Mouse (Mus musculus) naive thymus-derived CD4-positive, alpha-beta T cell, adult 2 months (primary cell): Measurements from ENCODE around the gene Mdh1.
A peak's percentile ranks its signal among the peaks of the same experiment; 100 is the strongest.

Source experiments
- DNase-seq: peaks from one replicate; pipeline ENCODE4 v3.0.0-alpha.2; 2011; ENCODE audit warnings: low read depth

The Mdh1 gene

GRCm38 (mm10) chr11:21571700-21572381, at the start of gene Mdh1, which contains the start of gene Wdpcp:
TSS of gene Mdh1 (minus strand) at chr11:21572367.
TSS of gene Wdpcp (plus strand) at chr11:21572235.
- DNase-seq: peak; percentile 98

GRCm38 (mm10) chr11:21615915-21616314, 43.7 kb upstream of the Mdh1 start:
- no peak for DNase-seq

GRCm38 (mm10) chr11:21602497-21602896, 30.3 kb upstream of the Mdh1 start:
- DNase-seq: no peak

- DNase-seq: no peak
Observed at GRCm38 (mm10) chr11:21583286-21583685, 11.1 kb upstream of the Mdh1 start.

- DNase-seq: no peak
Observed at GRCm38 (mm10) chr11:21581472-21581871, 9.3 kb upstream of the Mdh1 start.

- peak; percentile 74 for DNase-seq
Observed at GRCm38 (mm10) chr11:21570973-21571372, 1.2 kb downstream of the Mdh1 start.

- no peak for DNase-seq
Observed at GRCm38 (mm10) chr11:21570109-21570474, 2.1 kb downstream of the Mdh1 start.

GRCm38 (mm10) chr11:21569456-21570108, 2.6 kb downstream of the Mdh1 start:
- peak; percentile 58 for DNase-seq

- no peak for DNase-seq
Observed at GRCm38 (mm10) chr11:21569002-21569401, 3.2 kb downstream of the Mdh1 start.

GRCm38 (mm10) chr11:21567733-21568132, 4.4 kb downstream of the Mdh1 start:
- DNase-seq: no peak

GRCm38 (mm10) chr11:21566934-21567333, 5.2 kb downstream of the Mdh1 start:
- no peak for DNase-seq

GRCm38 (mm10) chr11:21564681-21565405, 7.3 kb downstream of the Mdh1 start:
- no peak for DNase-seq

GRCm38 (mm10) chr11:21563617-21564325, 8.4 kb downstream of the Mdh1 start:
- no peak for DNase-seq

- DNase-seq: no peak
Observed at GRCm38 (mm10) chr11:21561347-21561746, 10.8 kb downstream of the Mdh1 start.

GRCm38 (mm10) chr11:21559727-21560126, 12.4 kb downstream of the Mdh1 start:
- DNase-seq: no peak

- no peak for DNase-seq
Observed at GRCm38 (mm10) chr11:21552049-21552448, 20.1 kb downstream of the Mdh1 start.

- no peak for DNase-seq
Observed at GRCm38 (mm10) chr11:21550222-21551173, 21.7 kb downstream of the Mdh1 start.

GRCm38 (mm10) chr11:21549754-21550153, 22.4 kb downstream of the Mdh1 start:
- DNase-seq: no peak

GRCm38 (mm10) chr11:21549052-21549451, 23.1 kb downstream of the Mdh1 start:
- DNase-seq: peak; percentile 28

GRCm38 (mm10) chr11:21547518-21547917, 24.6 kb downstream of the Mdh1 start:
- DNase-seq: no peak

- no peak for DNase-seq
Observed at GRCm38 (mm10) chr11:21546671-21547070, 25.5 kb downstream of the Mdh1 start.
